27 mouse cellular contexts compared by ENCODE assay signal in the genomic region with DNA sequence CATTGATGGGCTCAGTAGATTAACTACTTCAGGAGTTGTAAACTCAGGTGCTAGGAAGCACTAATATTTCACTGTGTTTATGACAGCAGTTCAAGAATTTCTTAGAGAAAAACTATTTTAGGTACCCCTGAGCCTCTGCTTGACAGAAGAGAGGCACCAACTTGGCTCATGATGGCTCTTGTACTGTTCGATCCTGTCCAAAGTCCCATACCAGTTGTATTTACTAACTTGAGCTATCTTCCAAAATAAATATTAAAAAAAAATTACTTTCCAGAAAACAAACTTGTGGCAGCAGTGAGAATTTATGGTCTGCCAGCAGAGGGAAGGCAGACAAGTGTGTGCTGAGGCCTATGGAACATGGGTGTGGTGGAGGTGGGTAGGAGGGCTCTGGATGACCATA.
DNase-seq lines count a peak whose midpoint lies in the region; ATAC-seq lines count a peak whose summit lies in the region.
"Had no signal": no experiment of that assay in that cellular context is flagged by ENCODE, and none has a peak within 500 bp of the region (broad histone marks: within the 10 kb centered on the region; RNA-seq: fewer than 3 reads in every experiment).

No protein-coding gene starts in this region.

- no peaks in the 10 kb centered on the region for H3K36me3 ChIP-seq in liver, embryonic 16.5 days (ENCODE audit: control insufficient read depth, insufficient read depth)
- H3K36me3 ChIP-seq in liver, embryonic 11.5 days (ENCODE audit: control insufficient read depth, insufficient read depth, low read length) = no peaks in the 10 kb centered on the region
- H3K36me3 ChIP-seq: embryonic facial prominence, embryonic 13.5 days; embryonic facial prominence, embryonic 15.5 days; forebrain, embryonic 15.5 days; G1E had no signal

- H3K4me2 ChIP-seq in liver, embryonic 16.5 days (ENCODE audit: low read depth, low read length) = no peak overlapping the region
- H3K4me2 ChIP-seq in liver, embryonic 11.5 days = no peak overlapping the region
- H3K4me2 ChIP-seq: embryonic facial prominence, embryonic 13.5 days; embryonic facial prominence, embryonic 15.5 days; forebrain, embryonic 13.5 days; forebrain, embryonic 15.5 days had no signal

- no peaks in the 10 kb centered on the region for H3K9me3 ChIP-seq in liver, embryonic 16.5 days (replicated peaks; ENCODE audit: control insufficient read depth, low read length)
- no peaks in the 10 kb centered on the region for H3K9me3 ChIP-seq in liver, embryonic 11.5 days (ENCODE audit: control insufficient read depth, low read length)
- H3K9me3 ChIP-seq: embryonic facial prominence, embryonic 13.5 days; embryonic facial prominence, embryonic 15.5 days; forebrain, embryonic 13.5 days; forebrain, embryonic 15.5 days; G1E had no signal

- no peak overlapping the region for H3K27ac ChIP-seq in liver, embryonic 16.5 days (ENCODE audit: low read length)
- no peak overlapping the region for H3K27ac ChIP-seq in liver, embryonic 11.5 days (ENCODE audit: low read depth, low read length)
- H3K27ac ChIP-seq: embryonic facial prominence, embryonic 13.5 days; embryonic facial prominence, embryonic 15.5 days; forebrain, embryonic 13.5 days; forebrain, embryonic 15.5 days had no signal

- no peaks in the 10 kb centered on the region for H3K27me3 ChIP-seq in liver, embryonic 16.5 days (ENCODE audit: control insufficient read depth, insufficient read depth, low read depth, low read length)
- H3K27me3 ChIP-seq in liver, embryonic 11.5 days (replicated peaks; ENCODE audit: control insufficient read depth, insufficient read depth, low read length) = no peaks in the 10 kb centered on the region
- H3K27me3 ChIP-seq: CH12.LX; embryonic facial prominence, embryonic 13.5 days; embryonic facial prominence, embryonic 15.5 days; forebrain, embryonic 13.5 days; forebrain, embryonic 15.5 days; Patski had no signal

- DNase-seq in heart, adult 11 months = peak; percentile 36
- DNase-seq in heart, postnatal 25 days (ENCODE audit: low spot score) = no peak
- no peak for DNase-seq in liver, embryonic 11.5 days (ENCODE audit: low spot score)
- peak; percentile 29 for DNase-seq in adipocyte (ENCODE audit: low spot score)
- DNase-seq: adrenal gland, adult 2 months; adrenal gland, postnatal 10 days; adrenal gland, postnatal 25 days; B cell, adult 2 months; cerebellum, adult 11 months; cerebellum, adult 18-20 months; cerebellum, adult 8-10 months; cerebellum, adult 9-11 months; cerebellum, postnatal 14 days; cerebellum, postnatal 36 days; embryo, embryonic 11 days; forebrain, postnatal 0 days had no signal

- ATAC-seq in liver, embryonic 16.5 days (ENCODE audit: low read depth) = peak; percentile 32; the same call in 1 of the 2 replicates
- ATAC-seq in liver, embryonic 11.5 days (replicated peaks; ENCODE audit: low FRiP score) = no peak
- ATAC-seq: activated CD4-positive, CD25-positive, alpha-beta regulatory T cell, adult 4 months; CD4-positive, CD25-positive, alpha-beta regulatory T cell, adult 4 months; forebrain, embryonic 13.5 days; forebrain, embryonic 15.5 days; forebrain, postnatal 0 days; Patski had no signal

- H3K4me1 ChIP-seq in liver, embryonic 16.5 days (ENCODE audit: control insufficient read depth, low read depth, low read length) = no peaks in the 10 kb centered on the region
- no peaks in the 10 kb centered on the region for H3K4me1 ChIP-seq in liver, embryonic 11.5 days (replicated peaks; ENCODE audit: control insufficient read depth, insufficient read depth, low read length)
- H3K4me1 ChIP-seq: embryonic facial prominence, embryonic 13.5 days; embryonic facial prominence, embryonic 15.5 days; forebrain, embryonic 15.5 days had no signal

- intact Hi-C loops in heart, postnatal 25 days (cut with DNase I) = no loop called here

- 68% methylated on average over 1 of the region's 1 CpGs for WGBS in liver, embryonic 16.5 days (ENCODE audit: insufficient replicate concordance)
- WGBS in liver, embryonic 11.5 days = 97% methylated on average over 1 of the region's 1 CpGs

- H3K4me3 ChIP-seq in liver, embryonic 16.5 days (ENCODE audit: low read depth, low read length) = no peak overlapping the region
- H3K4me3 ChIP-seq in liver, embryonic 11.5 days (ENCODE audit: low read depth, low read length) = no peak overlapping the region
- H3K4me3 ChIP-seq: embryonic facial prominence, embryonic 13.5 days; embryonic facial prominence, embryonic 15.5 days; erythroblast, embryonic 14.5 days; forebrain, embryonic 13.5 days; forebrain, embryonic 15.5 days had no signal

- H3K9ac ChIP-seq in liver, embryonic 16.5 days (ENCODE audit: low read depth, low read length) = no peak overlapping the region
- H3K9ac ChIP-seq in liver, embryonic 11.5 days (ENCODE audit: low read depth, low read length) = no peak overlapping the region
- H3K9ac ChIP-seq: embryonic facial prominence, embryonic 13.5 days; embryonic facial prominence, embryonic 15.5 days; forebrain, embryonic 13.5 days; forebrain, embryonic 15.5 days; forebrain, postnatal 0 days had no signal

Comparison
In these comparisons a context has a peak if more than half of its experiments do, and no peak if none do; other contexts are left out.
1. DNase-seq: peak in heart, adult 11 months (single experiment) and adipocyte (single experiment); none in heart, postnatal 25 days (single experiment) and liver, embryonic 11.5 days (single experiment).